Mouse (Mus musculus) MEL (cell line): ENCODE data around the gene Cldn11. TPM values are rescaled to one million over a fixed set of nuclear protein-coding genes. Genes with fewer than 3 reads are reported as not detected.

ENCODE experiments used
- DNase-seq: peaks from one replicate; pipeline ENCODE4 v3.0.0; 2011; ENCODE audit warnings: low read depth, low spot score
- H3K27ac ChIP-seq: 2 replicates; pipeline ENCODE4 v1.5.1; 2012; ENCODE audit warnings: low read depth, mild to moderate bottlenecking, control low read depth, low read length, moderate library complexity; ENCODE audit not compliant: control insufficient read depth
- H3K27me3 ChIP-seq, 2 experiments: fragments of 150-350 bp in 1 of 2; sonication (generic) in 1 of 2; 2 replicates each; pipeline ENCODE4 v1.6.1; 2012; ENCODE audit warnings: low read length in 2 of 2, mild to moderate bottlenecking in 2 of 2, improper control_type of control experiment in 1 of 2, moderate library complexity in 1 of 2; ENCODE audit not compliant: insufficient read depth in 2 of 2, control insufficient read depth in 1 of 2
- H3K36me3 ChIP-seq, 2 experiments: 2 replicates each; pipeline ENCODE4 v1.6.1; 2012 to 2014; ENCODE audit warnings: low read length in 2 of 2, improper control_type of control experiment in 1 of 2, inconsistent platforms in 1 of 2, mild to moderate bottlenecking in 1 of 2; ENCODE audit not compliant: insufficient read depth in 2 of 2, control insufficient read depth in 1 of 2
- H3K4me1 ChIP-seq, 2 experiments: fragments of 150-350 bp in 1 of 2; sonication (generic) in 1 of 2; 2 replicates each; pipeline ENCODE4 v1.6.1; 2012; ENCODE audit warnings: low read length in 2 of 2, improper control_type of control experiment in 1 of 2, mild to moderate bottlenecking in 1 of 2; ENCODE audit not compliant: insufficient read depth in 2 of 2, control insufficient read depth in 1 of 2
- H3K4me3 ChIP-seq, 2 experiments: fragments of 150-350 bp in 1 of 2; sonication (generic) in 1 of 2; 2 replicates each; pipeline ENCODE4 v1.5.1; 2012; ENCODE audit warnings: low read depth in 2 of 2, low read length in 2 of 2, mild to moderate bottlenecking in 2 of 2, moderate library complexity in 2 of 2, control low read depth in 1 of 2, improper control_type of control experiment in 1 of 2; ENCODE audit not compliant: control insufficient read depth in 1 of 2, insufficient read depth in 1 of 2
- H3K79me2 ChIP-seq: 2 replicates; pipeline ENCODE4 v1.6.1; 2012; ENCODE audit warnings: mild to moderate bottlenecking, low read length, moderate library complexity; ENCODE audit not compliant: control insufficient read depth, poor library complexity, insufficient read depth
- H3K9ac ChIP-seq: 2 replicates; pipeline ENCODE4 v1.6.1; 2012; ENCODE audit warnings: low read depth, mild to moderate bottlenecking, control low read depth, low read length, moderate library complexity; ENCODE audit not compliant: control insufficient read depth, poor library complexity, severe bottlenecking
- H3K9me3 ChIP-seq: fragments of 150-350 bp; sonication (generic); replicated peaks from 2 replicates; pipeline ENCODE4 v1.6.1; 2012; ENCODE audit warnings: mild to moderate bottlenecking, low read length, improper control_type of control experiment, moderate library complexity; ENCODE audit not compliant: insufficient read depth
- BHLHE40 ChIP-seq: IDR thresholded peaks from 2 replicates; pipeline ENCODE4 v1.6.1; 2012; ENCODE audit warnings: low read depth, mild to moderate bottlenecking, inconsistent platforms, low read length, improper control_type of control experiment, borderline replicate concordance
- ETS1 ChIP-seq: IDR thresholded peaks from 2 replicates; pipeline ENCODE4 v1.6.1; 2012; ENCODE audit warnings: low read depth, mild to moderate bottlenecking, inconsistent platforms, low read length, improper control_type of control experiment, moderate library complexity
- MXI1 ChIP-seq: IDR thresholded peaks from 2 replicates; pipeline ENCODE4 v1.6.1; 2011; ENCODE audit warnings: mild to moderate bottlenecking, low read depth, low read length, improper control_type of control experiment
- MYC ChIP-seq: IDR thresholded peaks from 2 replicates; pipeline ENCODE4 v1.6.1; 2011; ENCODE audit warnings: low read depth, mild to moderate bottlenecking, low read length, improper control_type of control experiment, moderate library complexity
- NRF1 ChIP-seq: IDR thresholded peaks from 2 replicates; pipeline ENCODE4 v1.6.1; 2014; ENCODE audit warnings: low read depth, mild to moderate bottlenecking, inconsistent platforms, low read length, improper control_type of control experiment, moderate library complexity; ENCODE audit not compliant: poor library complexity, insufficient read depth, severe bottlenecking
- POLR2AphosphoS5 ChIP-seq: IDR thresholded peaks from 2 replicates; pipeline ENCODE4 v1.6.1; 2012; ENCODE audit warnings: low read depth, borderline replicate concordance, mild to moderate bottlenecking, inconsistent platforms, low read length, moderate library complexity, mixed read lengths
- TCF12 ChIP-seq: IDR thresholded peaks from 2 replicates; pipeline ENCODE4 v1.6.1; 2014; ENCODE audit warnings: low read depth, mild to moderate bottlenecking, inconsistent platforms, low read length, improper control_type of control experiment, moderate library complexity
- USF1 ChIP-seq: IDR thresholded peaks from 2 replicates; pipeline ENCODE4 v1.6.1; 2014; ENCODE audit warnings: low read depth, mild to moderate bottlenecking, inconsistent platforms, low read length, improper control_type of control experiment, moderate library complexity
- ZNF384 ChIP-seq: IDR thresholded peaks from 2 replicates; pipeline ENCODE4 v1.6.1; 2012; ENCODE audit warnings: low read depth, mild to moderate bottlenecking, inconsistent platforms, low read length, improper control_type of control experiment
- polyA plus RNA-seq, 2 experiments: library from polyadenylated mRNA; stranded (reverse) in 1 of 2; unstranded in 1 of 2; fragments of >175 nt in 1 of 2; fragments of >200 nt in 1 of 2; gene quantifications; 2 replicates each; pipeline versions ENCODE4 v1.2.1 to v1.2.4; 2012; ENCODE audit warnings: low replicate concordance in 2 of 2, low read depth in 1 of 2; ENCODE audit not compliant: insufficient read length in 2 of 2, insufficient read depth in 1 of 2, missing spikeins in 1 of 2
- total RNA-seq: library from RNA; depleted of rRNA; stranded (reverse); fragments of 300-350 nt; gene quantifications from 2 replicates; pipeline ENCODE4 v1.2.3, GENCODE M21; 2012; rRNA removed

Gene Cldn11
- total RNA-seq (not detected in 2 replicates), polyA plus RNA-seq (not detected)

DNA sequence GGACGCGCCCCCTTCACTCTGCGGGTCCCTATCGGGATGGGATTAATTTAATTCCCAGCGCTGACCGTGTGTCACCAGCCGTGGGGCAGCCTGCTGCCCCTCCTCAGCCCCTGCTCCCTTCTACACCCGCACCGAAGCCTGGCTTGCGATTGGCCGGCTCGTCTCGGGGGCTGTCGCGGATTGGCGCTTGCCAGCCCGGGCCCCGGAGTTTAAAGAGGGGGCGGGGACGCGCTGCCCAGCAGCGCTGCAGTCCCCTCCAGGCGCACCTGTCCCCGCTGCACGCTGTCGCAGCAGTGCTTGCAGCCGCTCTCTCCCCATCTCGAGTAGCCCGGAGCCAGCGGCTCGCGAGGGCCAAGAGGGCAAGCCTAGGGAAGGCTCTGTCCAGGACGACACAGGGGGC is at the start of gene Cldn11:
TSS of gene Cldn11 (plus strand) at position 215 of the 400 bp plus-strand sequence.
- Histone ChIP-seq H3K4me1 (no peaks in the 10 kb centered on the region), H3K9ac (no peak within 1 kb of the TSS), H3K27me3 (peaks cover 0 to 1% of the 10 kb centered on the region in 2 experiments; a peak in 2 of 4 replicates), H3K9me3 (no peaks in the 10 kb centered on the region), H3K4me3 (no peak within 1 kb of the TSS), H3K36me3 (no peaks in the 10 kb centered on the region), H3K27ac (no peak within 1 kb of the TSS), H3K79me2 (no peaks in the 10 kb centered on the region)
- TF ChIP-seq ETS1 (no peak), POLR2AphosphoS5 (no peak)
- no peak for DNase-seq

DNA sequence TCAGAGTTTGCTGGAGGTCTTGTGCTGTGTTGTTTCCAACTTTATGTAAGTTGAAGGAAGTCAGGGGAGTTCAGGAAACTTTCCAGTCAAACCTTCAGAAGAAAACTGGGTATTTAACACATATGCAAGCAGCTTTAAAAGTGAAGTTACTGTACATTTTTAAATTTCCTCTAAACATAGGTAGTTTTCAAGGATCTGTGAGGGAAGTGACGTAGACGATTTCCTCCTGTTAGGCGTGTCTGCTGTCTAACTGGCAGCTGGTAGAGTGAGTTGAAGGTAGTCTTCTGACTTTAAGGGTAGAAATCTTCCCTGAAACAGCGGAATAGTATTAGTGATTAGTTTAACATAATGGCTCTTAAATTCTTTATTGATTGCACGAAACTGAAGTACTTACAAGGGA is 49.7 kb upstream of the Cldn11 start:
- Histone ChIP-seq H3K4me3 (no peak overlapping the region), H3K9me3 (no peaks in the 10 kb centered on the region), H3K27ac (no peak overlapping the region), H3K79me2 (peaks cover 20% of the 10 kb centered on the region), H3K27me3 (no peaks in the 10 kb centered on the region), H3K9ac (no peak overlapping the region), H3K4me1 (peaks cover 7 to 17% of the 10 kb centered on the region in 2 experiments), H3K36me3 (peaks cover 0 to 34% of the 10 kb centered on the region in 2 experiments; a peak in 2 of 4 replicates)
- TF ChIP-seq MYC (no peak), USF1 (no peak), POLR2AphosphoS5 (no peak), ETS1 (no peak), TCF12 (no peak), MXI1 (no peak), ZNF384 (no peak)
- no peak for DNase-seq

DNA sequence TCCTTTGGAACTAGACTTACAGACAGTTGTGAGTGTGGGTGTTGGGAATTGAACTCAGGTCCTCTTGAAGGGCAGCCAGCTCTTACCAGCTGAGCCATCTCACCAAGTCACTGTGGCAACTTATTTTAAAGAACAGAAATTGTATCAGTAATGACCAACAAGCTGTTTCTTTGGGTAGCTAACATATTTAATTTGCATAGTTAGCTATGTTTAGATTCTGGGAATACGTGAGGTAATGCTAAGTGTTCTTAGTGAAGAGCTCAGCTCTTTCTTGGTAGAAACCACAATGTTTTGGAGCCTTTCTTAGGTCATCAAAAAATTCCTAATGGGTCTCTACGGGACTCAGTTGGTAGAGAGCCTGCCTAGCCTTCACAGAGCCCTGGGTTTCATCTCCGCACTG is 48.9 kb upstream of the Cldn11 start:
- Histone ChIP-seq H3K9ac (no peak overlapping the region), H3K79me2 (peaks cover 16% of the 10 kb centered on the region), H3K27me3 (no peaks in the 10 kb centered on the region)
- no peak for TF ChIP-seq NRF1
- TF ChIP-seq BHLHE40, result no peak
- TF ChIP-seq, all 39 proteins: peak for 0
- no peak overlapping the region for H3K4me3 ChIP-seq
- DNase-seq, result no peak
- H3K36me3 ChIP-seq, result peaks cover 0 to 38% of the 10 kb centered on the region in 2 experiments; a peak in 2 of 4 replicates
- H3K4me1 ChIP-seq, result peaks cover 10 to 17% of the 10 kb centered on the region in 2 experiments
- no peaks in the 10 kb centered on the region for H3K9me3 ChIP-seq
- no peak overlapping the region for H3K27ac ChIP-seq
